Mouse (Mus musculus): ENCODE measurements around the gene Tnfrsf1a.

Gene Tnfrsf1a

DNA sequence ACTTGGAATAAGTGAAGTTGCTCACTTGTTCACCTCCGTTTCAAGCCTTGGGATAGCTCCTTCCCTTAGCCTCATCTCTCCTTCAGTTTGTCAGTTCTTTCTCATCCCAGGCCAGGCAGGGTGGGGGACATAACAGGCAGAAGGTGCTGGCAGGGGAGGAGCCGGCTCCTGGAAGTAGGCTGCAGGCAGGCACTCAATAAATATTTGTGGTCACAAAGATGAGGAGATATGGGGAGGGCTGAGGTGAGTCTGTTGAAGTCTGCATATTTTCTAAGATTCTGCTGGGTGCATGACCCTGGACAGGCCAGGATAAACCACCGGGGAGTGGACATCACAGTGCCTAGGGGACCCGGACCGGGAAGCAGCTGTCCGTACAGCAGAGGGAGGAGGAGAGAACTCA lies 25.6 kb upstream of the Tnfrsf1a start:
- no peak for DNase-seq

DNA sequence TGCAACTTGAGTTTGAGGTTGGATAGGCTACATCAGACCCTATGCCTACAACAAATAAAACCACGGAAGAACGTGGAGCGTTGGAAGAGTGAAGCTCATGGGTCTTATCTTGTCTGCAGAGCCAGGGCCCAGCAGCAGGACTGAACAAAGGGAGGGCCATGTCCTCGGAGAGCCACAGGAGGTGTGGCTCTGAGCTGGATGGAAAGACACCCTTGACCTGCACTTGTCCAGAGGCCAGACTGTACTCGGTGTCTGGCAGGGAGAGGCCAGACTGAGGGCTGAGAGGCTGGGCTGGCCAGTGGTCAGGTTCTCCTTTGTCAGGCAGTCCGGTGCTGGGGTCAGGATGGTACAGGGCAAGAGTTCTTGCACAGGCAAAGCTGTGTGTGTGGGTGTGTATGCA lies 23.8 kb upstream of the Tnfrsf1a start:
- DNase-seq, result no peak

DNA sequence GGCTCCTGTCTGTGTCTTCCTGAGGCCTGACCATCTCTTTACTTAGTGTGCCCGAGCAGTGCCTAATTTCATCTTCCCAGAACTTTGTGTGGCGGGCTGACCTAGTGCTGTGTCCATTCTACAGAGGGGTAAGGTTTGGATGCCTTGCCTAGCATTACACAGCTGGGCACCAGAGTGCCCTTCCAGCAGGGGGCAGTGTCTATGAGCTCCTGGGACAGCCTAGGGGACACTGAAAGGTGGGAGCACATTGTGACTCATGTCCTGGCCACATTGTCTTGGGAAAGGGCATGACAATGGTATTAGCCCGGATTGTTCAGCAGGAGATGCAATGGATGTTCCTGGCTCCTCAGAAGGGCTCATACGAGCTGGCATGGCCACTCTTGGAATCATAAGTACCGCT lies 20.9 kb upstream of the Tnfrsf1a start:
- no peak for DNase-seq

DNA sequence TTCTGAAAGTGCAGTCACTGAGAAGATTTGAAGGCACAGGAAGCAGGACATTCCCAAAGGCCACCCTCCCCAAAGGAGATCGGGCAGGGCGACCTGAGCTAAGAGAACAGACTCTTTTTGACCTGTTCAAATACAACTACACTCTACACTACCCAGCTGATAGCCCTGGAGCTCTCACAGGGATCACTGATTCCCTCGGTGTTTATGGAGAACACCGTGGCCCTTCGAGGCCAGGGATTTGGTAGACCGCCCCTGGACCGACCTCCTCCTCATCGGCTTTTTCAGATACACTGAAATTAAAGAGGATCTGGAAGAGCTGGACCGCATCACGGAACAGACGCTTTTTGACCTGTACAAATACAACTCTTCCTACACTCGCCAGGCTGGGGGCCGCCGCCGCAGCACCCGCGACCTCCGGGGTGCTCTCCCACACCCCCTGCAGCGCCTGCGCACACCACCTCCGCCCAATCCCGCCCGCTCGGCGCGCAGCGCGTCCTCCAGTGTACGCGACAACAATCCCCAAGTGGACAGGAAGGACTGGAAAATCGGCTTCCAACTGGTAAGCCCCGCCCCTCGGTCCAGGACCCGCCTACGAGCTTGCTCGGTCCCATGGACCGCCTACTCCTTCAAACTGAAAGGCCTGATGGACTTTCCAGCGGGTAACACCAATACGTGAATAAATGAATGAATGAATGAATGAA lies 18.4 kb upstream of the Tnfrsf1a start:
- peak; percentile 52 to 70 for DNase-seq

DNA sequence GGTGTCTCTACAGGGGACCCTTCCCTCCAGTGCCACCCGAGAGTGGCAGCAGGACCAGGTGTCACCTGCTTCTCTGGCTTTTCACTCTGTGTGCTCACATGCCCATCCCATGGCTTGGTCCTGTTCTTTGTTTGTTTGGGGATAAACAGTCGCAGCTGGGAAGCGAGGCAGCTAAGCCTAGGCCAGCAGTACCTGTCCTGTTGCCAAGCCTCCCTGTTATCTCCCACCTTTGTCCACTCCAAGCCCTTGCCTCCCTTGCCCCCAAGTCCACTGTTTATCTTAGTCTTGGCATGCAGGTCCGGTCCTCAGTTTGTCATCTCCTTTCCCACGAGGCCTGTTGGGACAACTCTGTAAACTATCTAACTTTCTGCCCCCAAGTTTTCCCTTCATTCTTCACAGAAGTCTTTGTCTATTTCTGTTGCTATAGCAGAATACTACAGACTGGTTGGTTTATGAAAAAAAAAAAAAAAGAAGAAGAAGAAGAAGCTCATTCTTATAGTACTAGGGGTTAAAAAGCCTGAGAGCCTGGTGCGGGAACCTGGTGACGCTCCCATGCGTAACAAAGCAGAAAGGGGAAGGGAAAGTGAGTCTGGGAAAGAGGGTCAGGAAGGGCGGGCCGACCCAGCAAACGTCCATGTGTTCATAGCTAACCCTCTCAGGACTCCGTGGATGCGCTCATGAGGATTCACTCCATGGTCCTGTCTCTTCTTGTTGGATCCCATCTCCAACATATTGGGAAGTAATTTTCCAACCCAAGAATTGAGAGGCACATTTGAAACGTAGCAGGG lies 15.9 kb upstream of the Tnfrsf1a start:
- DNase-seq, result no peak

DNA sequence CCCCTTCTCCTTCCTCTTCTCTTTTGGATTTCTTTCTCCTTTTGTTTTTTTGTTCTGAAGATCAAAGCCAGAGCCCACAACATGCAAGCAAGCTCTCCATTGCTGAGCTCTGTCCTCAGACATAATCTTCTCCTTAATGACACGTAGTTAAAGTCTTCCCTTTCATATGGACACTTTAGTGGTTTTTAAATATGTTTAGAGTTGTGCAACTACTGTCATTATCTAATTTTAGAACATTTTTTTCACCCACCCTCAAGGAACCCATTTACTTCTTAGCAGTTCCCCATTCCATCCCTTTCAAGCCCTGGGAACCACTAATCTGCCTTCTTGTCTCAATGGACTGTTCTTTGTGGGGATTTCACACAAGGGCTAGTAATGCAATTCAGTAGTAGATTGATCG lies 14.8 kb upstream of the Tnfrsf1a start:
- DNase-seq, result no peak

DNA sequence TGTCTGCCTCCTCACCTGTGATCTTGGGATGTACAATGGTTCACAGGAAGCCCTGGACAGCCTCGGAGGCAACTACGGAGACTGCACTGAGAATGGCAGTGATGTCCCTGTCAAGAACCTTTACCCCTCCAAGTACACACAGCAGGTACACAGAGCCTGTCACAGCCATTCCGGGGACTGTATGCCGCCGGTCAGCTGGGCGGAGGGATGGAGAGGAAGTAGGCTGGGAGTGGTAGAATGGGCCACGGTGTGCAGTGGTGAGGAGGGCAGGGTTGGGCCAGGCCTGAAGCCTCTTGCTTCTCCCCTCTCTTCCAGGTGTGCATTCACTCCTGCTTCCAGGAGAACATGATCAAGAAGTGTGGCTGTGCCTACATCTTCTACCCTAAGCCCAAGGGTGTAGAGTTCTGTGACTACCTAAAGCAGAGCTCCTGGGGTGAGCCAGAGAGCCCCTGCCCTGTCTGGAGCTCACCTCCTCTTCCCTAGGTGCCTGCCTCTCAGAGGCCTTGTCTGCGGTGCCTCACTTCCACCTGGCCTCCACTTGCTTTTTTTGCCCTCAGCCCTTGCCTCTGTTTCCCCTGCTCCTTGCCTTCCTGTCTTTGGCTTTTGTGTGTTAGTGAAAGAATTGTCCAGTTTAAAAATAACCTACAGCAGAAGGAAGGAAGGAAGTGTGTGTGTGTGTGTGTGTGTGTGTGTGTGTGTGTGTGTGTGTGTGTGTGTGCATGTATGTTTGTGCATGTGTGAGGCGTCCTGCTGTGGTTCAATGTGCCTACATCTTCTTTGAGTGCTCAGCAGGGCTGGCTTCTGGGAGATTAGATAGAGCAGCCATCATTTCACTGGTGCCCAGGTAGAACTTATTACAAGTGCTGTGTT lies 10.1 kb upstream of the Tnfrsf1a start:
- no peak for DNase-seq

DNA sequence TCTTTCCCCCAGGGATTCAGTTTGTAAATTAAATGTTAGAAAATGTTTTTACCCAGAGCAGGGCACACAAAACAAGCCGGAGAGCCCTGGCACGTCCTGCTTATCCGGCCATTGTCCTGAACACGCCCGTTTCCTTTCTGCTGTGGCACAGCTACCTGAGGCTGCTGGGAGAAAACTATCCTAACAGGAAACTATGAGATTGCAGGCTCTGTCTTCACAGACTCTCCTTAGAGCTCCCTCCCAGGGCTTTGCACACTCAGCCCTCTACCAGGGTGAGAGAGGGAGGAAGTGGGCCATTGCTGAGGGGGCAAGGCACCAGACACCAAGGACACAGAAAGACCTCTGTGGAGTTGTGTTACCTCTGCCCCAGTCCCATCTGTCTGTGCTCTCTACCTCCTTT lies 8.9 kb upstream of the Tnfrsf1a start:
- DNase-seq, result no peak

DNA sequence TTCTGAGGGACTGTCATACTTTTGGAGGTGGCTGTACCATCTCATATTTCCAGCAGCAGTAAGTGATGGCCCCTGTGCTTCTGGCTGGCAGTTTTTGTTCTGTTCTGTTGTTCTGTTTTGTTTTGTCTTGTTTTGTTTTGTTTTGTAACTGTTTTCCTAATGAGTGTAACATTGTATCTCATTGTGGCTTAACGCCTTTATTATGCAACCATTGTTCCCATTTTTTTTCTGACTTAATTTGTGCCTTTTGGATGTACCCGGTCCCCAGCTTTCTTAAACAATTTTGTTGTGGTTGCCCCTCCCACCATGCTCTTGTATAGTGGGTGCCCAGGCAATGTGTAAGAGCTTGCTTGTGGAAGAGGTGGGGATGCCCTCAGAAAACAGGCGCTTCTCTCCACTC lies 7.0 kb upstream of the Tnfrsf1a start:
- DNase-seq, result no peak

DNA sequence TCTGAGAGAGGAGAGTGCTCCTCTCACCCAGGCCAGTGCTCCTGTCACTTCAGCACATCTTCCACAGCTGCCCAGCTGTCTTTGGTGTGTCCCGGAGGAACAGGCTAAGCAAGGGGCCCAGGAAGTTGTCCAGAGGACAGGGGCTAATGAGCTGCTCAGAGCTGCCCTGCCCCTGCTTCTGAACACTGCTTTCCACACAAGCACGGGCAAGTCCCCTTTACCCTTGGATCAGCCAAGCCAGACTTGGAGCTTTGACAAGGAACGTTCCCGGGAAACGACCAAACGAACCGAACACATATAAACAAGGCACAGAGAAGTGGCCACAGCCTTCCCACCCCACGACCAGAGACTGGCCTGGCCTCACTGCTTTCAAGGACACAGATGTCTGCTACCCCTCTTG lies 5.1 kb upstream of the Tnfrsf1a start:
- DNase-seq, result no peak

DNA sequence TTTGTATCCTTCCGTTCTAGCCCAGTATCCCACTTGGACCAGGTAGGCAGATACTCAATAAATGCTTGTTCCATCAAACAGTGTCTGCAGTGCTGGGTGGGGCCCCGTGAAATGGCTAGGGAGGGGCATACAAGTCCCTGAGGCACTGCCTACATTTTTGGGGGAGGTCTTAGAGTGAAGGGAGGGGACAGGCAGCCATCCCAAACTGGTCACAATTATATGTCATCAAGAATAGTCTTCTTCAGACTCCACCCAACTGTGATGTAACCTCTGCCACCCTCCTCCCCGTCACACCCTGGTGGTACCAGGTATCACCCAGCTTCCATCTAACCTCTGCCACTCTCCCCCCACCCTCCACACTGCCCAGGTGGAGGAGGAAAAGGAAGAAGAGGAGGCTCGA lies 4.3 kb upstream of the Tnfrsf1a start:
- no peak for DNase-seq

DNA sequence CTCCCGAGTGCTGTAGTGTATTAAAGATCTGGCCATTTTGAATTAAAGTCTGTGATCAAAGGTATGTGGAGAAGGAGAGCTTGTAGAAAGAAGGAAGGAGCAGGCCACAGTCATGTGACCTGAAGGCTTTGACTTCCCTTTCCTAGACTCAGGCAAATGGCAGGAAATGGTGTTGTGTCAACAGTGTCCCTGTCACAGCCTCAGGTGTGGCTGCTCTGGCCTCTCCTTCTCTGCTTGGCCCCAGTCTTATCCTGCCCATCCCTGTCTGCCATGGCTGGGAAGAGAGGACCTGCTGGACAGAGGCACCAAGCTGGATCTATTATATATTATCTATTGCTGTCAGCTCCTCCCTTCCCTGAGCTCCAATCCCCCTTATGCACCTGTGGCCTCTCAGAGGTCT lies 3.5 kb upstream of the Tnfrsf1a start:
- DNase-seq, result no peak

DNA sequence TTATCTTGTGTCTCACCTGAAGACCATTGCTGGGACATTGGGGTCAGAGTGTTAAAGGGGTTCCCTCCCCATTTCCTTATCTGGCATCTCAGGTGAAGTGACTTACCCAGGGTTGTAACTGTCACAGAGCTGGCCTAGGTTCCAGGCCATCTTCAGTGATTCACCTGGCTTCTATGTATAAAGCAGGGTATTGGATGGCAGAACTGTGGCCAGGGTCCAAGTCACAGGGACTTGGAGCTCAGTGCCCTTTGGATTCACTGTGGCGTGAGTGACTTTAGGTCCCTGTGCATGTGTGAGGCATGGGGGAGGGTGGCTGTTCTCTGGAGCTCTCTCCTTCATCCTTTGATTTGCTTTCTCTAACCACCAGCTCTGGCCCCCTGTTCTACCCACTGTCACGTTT lies 3.1 kb upstream of the Tnfrsf1a start:
- DNase-seq, result no peak

DNA sequence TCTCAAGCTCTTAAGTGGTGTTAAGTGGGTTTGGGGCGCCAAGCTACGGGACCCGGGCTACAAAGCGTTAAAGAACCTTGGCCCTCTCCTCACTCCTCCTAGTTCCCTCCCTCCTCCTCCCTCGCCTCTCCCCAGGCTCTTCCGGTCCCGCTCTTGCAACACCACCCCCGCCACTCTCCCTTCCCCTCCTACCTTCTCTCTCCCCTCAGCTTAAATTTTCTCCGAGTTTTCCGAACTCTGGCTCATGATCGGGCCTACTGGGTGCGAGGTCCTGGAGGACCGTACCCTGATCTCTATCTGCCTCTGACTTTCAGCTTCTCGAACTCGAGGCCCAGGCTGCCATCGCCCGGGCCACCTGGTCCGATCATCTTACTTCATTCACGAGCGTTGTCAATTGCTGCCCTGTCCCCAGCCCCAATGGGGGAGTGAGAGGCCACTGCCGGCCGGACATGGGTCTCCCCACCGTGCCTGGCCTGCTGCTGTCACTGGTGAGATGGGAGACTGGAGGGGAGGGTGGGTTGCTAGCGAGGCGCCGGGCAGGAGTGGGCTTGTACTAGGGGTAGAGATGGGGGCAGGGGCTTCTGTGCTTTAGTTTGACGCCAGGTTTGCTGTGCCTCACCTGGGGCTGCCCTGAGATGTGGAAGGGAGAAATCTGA lies 541 bp downstream of the Tnfrsf1a start:
- peak in 1 of 2 experiments; percentile 28 for DNase-seq

DNA sequence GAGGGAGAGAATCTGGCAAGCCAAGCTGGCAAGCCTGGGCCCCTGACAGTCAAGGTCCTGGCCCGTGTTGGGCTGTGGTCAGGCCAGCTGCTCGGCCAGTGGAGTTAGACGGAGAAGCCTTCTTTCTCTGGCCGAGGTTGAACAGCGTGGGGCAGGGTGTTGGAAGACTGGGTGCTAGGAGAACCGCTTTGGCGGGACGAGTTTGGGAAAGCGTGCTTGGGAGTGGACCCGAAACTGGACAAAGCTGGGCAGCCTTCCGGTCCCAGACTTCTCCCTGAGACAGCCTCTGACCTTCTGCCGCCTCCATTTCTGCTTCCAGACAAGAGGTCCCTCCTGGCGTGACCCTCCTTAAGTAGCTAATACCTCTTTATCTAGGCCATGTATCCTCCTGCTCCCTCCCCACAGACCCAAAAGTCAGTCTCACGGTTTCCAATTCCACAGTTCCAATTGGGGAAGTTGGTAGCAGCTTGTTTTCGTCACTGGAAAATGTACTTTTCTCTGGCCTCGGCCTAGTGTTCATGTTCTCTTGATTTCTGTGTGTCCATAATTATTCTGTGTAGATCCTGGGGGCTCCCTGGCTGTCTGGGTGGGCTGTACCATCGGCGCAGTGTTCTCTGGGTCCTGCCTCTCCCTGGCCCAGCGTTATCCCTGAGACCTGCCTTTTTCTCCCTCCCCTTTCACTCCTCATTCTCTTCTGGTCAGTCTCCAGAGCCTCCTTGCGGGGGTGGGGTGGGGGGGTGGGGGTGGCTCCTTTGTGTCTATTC lies 1.3 kb downstream of the Tnfrsf1a start:
- DNase-seq, result peak in 1 of 2 experiments; percentile 35

DNA sequence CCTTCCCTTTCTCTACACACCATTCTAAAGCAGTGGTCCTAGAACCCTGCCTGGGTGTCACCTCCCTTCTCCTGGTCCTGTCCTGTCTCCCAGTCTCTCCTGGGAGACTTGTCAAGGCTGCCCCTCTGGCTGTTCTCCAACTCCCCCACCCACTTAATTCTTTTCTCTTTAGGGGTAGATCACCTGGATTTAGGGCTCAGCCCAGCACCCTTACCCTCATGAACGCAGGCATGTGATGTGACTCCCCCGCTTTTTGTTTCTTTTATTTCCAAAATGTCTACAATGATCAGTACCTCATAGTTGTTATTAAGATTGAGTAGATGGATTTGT lies 1.8 kb downstream of the Tnfrsf1a start:
- no peak for DNase-seq

DNA sequence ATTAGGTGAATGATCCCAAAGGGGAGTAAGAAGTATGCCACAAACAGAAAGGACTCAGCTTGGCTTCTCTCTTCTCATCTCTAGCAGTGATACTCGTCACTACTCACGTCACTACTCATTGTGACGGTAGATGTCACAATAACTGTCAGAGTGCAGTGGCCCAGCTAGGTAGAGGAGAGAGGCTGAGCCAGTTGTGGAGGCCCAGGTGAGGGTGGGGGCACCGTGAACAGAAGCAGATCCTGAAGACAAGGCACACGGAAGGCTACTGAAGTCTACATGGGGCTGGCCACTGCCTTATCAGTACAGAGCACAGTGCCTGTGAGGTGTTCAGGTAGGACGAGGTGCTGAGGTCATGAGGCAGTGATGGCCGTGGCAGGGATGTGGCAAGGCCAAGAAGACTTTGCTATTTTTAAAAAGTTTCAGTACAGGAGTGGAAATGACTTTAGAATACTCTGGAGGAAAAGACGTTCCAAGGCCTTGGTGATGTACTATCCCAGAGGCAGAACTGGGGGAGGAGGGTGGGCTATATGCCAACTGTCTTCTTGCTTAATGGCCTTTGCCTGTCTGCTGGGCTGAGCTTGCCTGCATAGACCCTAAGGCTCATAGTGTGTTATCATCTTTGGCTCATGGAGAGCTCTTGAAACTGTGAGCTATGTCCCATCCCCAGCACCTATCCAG lies 2.3 kb downstream of the Tnfrsf1a start:
- DNase-seq, result no peak

DNA sequence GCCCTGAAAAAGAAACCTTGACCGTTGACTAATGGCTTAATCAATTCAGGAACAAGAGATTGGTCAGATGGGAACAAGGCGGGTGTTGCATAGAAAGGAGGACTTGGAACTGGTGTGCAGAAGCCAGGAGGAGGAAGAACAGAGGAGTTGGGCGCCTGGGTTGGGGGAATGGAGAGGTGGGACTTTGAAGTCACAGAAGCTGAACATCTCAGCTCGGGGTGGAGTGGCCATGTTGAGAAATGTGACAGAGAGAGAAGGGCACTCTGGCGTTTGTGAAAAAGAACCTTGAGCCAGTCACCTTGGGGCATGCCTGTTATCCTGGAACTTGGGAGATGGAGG lies 2.9 kb downstream of the Tnfrsf1a start:
- no peak for DNase-seq

DNA sequence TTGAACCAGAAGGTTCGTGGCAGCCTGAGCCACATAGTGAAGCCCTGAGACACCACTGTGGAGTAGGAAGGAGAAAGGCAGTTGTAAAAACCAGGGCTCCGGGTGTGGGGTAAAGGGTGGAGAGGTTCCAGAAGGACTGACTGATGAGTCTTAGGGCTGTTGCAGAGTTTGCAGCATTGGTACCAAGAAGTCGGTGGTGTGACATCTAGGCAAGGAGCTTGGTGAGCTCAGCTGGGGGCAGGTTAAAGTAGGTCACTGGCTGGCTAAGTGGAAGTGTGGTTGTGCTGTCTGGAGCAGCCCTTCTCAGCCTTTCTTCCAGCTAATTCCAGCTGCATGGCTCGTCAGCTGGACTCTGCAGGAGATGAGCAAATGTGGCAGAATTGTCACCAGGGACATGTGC lies 3.6 kb downstream of the Tnfrsf1a start:
- no peak for DNase-seq

DNA sequence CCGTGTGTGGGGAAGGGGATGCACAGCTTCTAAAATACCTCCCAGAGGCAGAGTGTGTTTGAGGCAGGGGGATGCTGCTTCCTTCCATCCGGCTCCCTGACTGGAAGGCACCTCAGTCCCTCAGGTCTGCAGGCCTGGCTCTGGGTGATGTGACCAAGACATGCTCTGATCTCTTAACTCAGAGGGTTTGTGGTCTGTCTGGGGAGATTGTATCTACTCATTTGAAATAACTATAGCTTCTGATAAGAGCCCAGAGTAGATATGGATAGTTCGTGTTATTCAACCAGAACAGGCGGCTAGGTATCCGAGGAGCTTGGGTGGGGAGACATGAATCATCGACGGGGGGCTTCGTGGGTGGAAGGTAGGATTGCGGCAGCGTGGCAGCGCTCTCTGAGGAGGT lies 4.1 kb downstream of the Tnfrsf1a start:
- DNase-seq, result no peak

DNA sequence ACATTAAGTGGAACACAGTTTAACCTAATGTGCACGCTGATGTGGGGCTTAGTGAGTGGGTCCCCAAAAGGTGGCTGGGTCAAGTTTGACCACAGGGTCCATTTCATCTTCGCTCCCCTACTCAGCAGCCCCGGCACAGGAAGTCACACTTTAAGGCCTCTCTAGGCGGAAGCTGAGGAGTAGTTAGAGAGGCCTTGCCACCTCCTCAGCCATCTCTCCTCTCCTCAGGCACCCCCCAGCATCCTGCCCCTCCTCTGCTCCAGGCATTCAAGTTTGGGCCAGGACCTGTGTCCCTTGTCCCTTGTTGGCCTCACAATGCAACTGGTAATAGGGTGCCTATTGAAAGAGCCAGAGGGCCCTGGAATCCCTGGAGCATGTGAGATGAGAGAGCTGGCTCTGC lies 4.5 kb downstream of the Tnfrsf1a start:
- DNase-seq, result no peak
